Mouse (Mus musculus) layer of hippocampus, adult 2 months (tissue): ENCODE data around the gene Dzank1. TPM values are rescaled to one million over a fixed set of nuclear protein-coding genes. Genes with fewer than 3 reads are reported as not detected.

Source experiments
- DNase-seq, 2 experiments: peaks; one replicate each; pipeline ENCODE4 v3.0.0; 2022; ENCODE audit warnings: low spot score in 2 of 2
- H3K27ac ChIP-seq: fragments of 200-600 bp; 2 replicates; pipeline ENCODE4 v1.8.1; 2022
- H3K4me3 ChIP-seq: fragments of 200-600 bp; 2 replicates; pipeline ENCODE4 v1.8.1; 2022; ENCODE audit warnings: mild to moderate bottlenecking
- CTCF ChIP-seq: fragments of 200-600 bp; conservative IDR thresholded peaks from 2 replicates; pipeline ENCODE4 v1.8.1; 2022; ENCODE audit warnings: antibody characterized with exemption, mild to moderate bottlenecking, moderate library complexity
- total RNA-seq, 2 experiments: library from RNA; stranded (reverse); gene quantifications; 2 replicates each; pipeline ENCODE4 v1.2.3; 2021

Gene Dzank1
- total RNA-seq, 2 experiments from 2014 or later, result 126 TPM

- Histone ChIP-seq H3K27ac (peak overlapping the region; percentile 94), H3K4me3 (peak overlapping the region; percentile 90)
- no peak for TF ChIP-seq CTCF
- DNase-seq, result peak; percentile 83 to 88
Measured at GRCm38 (mm10) chr2:144458975-144459754, 68.0 kb downstream of the Dzank1 start.

DNA sequence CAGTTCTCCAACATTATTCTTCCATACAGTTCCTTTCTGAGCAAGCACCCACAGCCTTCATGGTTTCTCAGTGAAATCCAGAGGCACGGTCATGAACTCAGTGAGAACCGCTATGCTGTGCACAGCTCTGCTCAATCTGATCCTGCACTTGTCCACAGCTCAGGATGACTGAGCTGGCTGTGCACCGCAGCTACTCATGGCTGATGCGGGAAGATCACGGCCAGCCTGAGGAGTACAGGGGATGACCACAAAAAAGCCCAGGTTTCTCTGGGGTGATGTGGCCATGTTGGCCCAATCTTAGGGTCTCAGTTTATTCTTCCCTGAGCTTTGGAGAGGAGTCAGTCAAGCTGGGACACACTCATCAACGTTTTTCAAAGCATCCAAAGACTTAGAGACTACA lies 68.9 kb downstream of the Dzank1 start:
- peak overlapping the region; percentile 90 for H3K4me3 ChIP-seq
- DNase-seq, result no peak
- peak overlapping the region; percentile 94 for H3K27ac ChIP-seq
- TF ChIP-seq CTCF, result no peak

GRCm38 (mm10) chr2:144452364-144453008 lies 74.7 kb downstream of the Dzank1 start:
- Histone ChIP-seq H3K27ac (no peak overlapping the region), H3K4me3 (no peak overlapping the region)
- peak; percentile 82 to 88 for DNase-seq
- peak; percentile 92 for TF ChIP-seq CTCF

GRCm38 (mm10) chr2:144450378-144450777 lies 76.8 kb downstream of the Dzank1 start:
- TF ChIP-seq CTCF, result no peak
- DNase-seq, result no peak
- H3K27ac ChIP-seq, result no peak overlapping the region
- no peak overlapping the region for H3K4me3 ChIP-seq

DNA sequence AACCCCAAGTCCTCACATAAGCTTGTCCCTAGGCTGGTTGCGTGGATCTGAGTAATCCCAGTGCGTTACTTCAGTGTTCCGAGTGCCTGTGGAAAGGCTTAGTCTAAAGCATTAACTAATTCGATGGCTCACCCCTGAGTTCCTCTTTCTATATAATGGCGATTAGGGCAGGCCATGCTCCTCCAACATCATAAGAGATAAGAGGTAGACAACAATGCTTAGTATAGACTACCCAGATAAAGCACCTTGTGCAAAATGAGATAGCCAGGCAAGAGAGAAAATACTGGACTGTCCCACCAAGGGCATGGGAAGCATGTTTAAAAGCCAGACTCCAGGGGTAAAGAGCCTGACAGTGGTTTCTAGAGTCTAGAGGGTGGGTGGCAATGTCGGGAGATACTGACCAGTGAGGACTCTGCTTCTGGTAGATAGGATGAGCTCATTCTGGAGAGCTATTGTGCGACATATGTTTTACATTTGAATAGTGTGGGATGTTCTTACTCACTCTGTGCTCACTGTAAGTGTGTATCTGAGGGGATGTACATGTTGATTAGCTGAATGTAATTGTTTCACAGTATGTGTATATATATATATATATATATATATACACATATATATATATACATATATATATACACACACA lies 80.7 kb downstream of the Dzank1 start:
- no peak for DNase-seq
- H3K4me3 ChIP-seq, result no peak overlapping the region
- H3K27ac ChIP-seq, result no peak overlapping the region
- TF ChIP-seq CTCF, result no peak

GRCm38 (mm10) chr2:144441386-144441915 lies 85.8 kb downstream of the Dzank1 start:
- Histone ChIP-seq H3K4me3 (no peak overlapping the region), H3K27ac (peak overlapping the region; percentile 39; the same call in 1 of the 2 replicates)
- no peak for DNase-seq
- no peak for TF ChIP-seq CTCF

- Histone ChIP-seq H3K4me3 (no peak overlapping the region), H3K27ac (no peak overlapping the region)
- no peak for TF ChIP-seq CTCF
- no peak for DNase-seq
Measured at GRCm38 (mm10) chr2:144439191-144439700, 88.0 kb downstream of the Dzank1 start.

- TF ChIP-seq CTCF, result peak; percentile 60
- no peak overlapping the region for H3K27ac ChIP-seq
- DNase-seq, result no peak
- H3K4me3 ChIP-seq, result no peak overlapping the region
Measured at GRCm38 (mm10) chr2:144438424-144438823, 88.8 kb downstream of the Dzank1 start.

DNA sequence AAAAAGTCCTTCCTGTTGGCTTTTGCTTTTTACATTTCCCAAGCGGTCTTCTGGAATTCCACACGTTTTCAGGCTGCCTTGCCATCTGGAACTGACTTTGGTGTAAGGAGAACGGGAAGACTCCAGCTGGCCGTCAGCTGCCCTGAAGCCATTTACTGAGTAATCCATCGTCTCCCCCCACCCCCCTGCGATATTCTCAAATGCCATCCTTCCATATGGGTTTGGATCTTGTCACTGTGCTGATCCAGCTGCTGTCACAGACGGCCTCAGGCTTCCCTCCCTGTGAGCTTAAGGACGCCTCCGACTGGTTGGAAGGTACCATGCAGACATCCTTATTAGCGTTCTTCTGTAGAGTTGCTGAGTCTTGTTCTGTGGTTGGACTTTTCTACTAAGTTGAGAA lies 91.5 kb downstream of the Dzank1 start:
- TF ChIP-seq CTCF, result no peak
- Histone ChIP-seq H3K27ac (no peak overlapping the region), H3K4me3 (no peak overlapping the region)
- peak; percentile 56 to 57 for DNase-seq

GRCm38 (mm10) chr2:144431286-144431825 lies 95.9 kb downstream of the Dzank1 start:
- no peak for TF ChIP-seq CTCF
- no peak overlapping the region for H3K4me3 ChIP-seq
- peak in 1 of 2 experiments; percentile 20 for DNase-seq
- H3K27ac ChIP-seq, result no peak overlapping the region

DNA sequence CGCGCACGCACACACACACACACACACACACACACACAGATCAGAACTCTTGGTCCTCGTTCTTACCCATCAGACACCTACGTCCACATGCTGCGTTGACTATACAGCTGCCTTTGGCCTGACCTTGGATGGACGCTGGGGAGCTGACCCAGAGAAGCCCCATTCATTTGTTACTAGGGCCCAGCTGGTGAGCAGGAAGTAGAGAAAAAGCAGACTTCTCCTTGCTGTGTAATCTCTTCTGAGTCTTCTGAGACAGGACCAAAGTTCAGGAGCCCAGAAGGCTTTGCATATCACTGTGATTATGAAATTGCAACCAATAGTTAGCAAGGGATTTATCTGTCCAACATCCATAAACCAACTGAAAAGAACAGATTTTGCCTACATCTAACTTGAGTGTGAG lies 98.0 kb downstream of the Dzank1 start:
- TF ChIP-seq CTCF, result no peak
- no peak overlapping the region for H3K27ac ChIP-seq
- no peak for DNase-seq

GRCm38 (mm10) chr2:144428659-144429058 lies 98.6 kb downstream of the Dzank1 start:
- no peak for TF ChIP-seq CTCF
- no peak for DNase-seq
- H3K27ac ChIP-seq, result no peak overlapping the region
- H3K4me3 ChIP-seq, result no peak overlapping the region

More for the DNA sequence above, 98.0 kb downstream of the Dzank1 start:
- H3K4me3 ChIP-seq, result no peak overlapping the region

DNA sequence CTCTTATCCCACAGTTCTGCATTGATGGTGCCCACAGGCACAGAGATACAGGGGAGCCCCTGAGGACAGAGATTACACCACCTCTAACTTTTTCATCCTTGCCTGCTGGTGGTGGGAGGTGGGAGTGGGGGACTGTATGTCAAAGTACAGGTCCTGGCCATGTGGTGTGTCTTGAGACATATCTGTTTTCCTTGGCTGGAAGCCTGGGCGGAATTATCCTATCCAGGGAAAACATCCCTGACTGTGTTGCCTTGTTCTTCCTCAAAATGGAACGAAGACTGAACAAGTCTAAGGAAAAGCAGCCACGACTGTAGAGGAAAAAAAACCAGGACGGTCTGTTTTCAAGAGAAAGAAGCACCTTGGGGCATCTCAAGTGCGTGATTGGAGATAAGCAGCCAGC lies 99.4 kb downstream of the Dzank1 start:
- no peak for TF ChIP-seq CTCF
- H3K27ac ChIP-seq, result no peak overlapping the region

More for the DNA sequence above, 99.4 kb downstream of the Dzank1 start:
- no peak for DNase-seq
- no peak overlapping the region for H3K4me3 ChIP-seq
